Mouse (Mus musculus): ENCODE measurements around the gene Naxd. TPM values are rescaled to one million over a fixed set of nuclear protein-coding genes. Genes with fewer than 3 reads are reported as not detected.

The Naxd gene
- total RNA-seq, 2 experiments from 2014 or later, result 28.1 to 31.2 TPM

DNA sequence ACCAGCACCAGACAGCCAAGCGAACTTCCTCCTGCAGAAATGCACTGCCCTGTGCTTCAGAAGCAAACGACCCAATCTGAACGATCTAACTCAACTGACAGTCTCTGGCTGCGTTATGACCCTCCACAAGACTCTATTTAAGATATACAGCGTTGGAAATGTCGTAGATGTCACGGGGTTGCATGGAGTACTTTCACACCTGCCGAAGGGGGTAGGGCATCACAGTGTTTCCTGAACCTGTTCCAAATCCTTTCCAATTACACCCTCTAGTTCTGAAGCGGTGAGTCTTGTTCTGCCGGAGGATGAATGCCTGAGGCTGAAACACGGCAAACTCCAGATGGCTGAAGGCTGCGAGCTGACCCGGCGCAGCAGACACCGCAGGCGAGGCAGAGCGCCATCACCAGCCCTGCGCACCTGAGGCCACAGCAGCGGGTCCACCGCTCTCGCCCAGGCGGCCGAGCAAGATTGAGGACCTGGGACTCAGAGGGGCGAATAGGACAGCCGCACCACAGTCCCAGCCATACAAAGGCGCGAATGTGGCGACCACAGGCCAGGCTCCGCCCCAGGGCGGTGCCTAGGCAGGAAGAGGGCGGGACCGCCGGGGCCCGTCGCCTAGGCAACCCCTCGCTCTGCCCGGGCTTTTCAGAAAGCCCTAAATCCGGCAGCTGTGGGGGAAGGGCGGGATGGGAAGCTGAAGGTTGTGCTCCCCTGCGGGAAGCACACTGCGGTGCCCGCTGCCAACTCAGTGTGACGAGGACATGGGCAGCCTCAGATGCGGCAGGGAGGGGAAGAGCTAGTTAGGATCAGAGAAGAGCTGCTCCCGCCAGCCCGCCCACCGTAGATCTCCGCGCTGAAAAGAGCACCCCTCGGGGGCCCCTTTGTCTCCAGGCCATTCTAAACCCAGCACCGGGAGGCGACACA, 57.8 kb downstream of the Naxd start, which contains the start of gene Ing1:
TSS of gene Ing1 (plus strand) at position 773 of the 921 bp plus-strand sequence.
- H3K4me3 ChIP-seq, result peak within 1 kb of the TSS; percentile 85
- intact Hi-C loops (cut with DNase I), result loop anchor here (5.0 kb wide), 3 partner anchors 47 to 147 kb away; partner anchors contain the start of genes 1700016D06Rik and Ankrd10
- H3K27ac ChIP-seq, result peak within 1 kb of the TSS; percentile 98
- DNase-seq, result peak; percentile 95
- no peak for TF ChIP-seq CTCF (IDR thresholded peaks at IDR 0.05)

DNA sequence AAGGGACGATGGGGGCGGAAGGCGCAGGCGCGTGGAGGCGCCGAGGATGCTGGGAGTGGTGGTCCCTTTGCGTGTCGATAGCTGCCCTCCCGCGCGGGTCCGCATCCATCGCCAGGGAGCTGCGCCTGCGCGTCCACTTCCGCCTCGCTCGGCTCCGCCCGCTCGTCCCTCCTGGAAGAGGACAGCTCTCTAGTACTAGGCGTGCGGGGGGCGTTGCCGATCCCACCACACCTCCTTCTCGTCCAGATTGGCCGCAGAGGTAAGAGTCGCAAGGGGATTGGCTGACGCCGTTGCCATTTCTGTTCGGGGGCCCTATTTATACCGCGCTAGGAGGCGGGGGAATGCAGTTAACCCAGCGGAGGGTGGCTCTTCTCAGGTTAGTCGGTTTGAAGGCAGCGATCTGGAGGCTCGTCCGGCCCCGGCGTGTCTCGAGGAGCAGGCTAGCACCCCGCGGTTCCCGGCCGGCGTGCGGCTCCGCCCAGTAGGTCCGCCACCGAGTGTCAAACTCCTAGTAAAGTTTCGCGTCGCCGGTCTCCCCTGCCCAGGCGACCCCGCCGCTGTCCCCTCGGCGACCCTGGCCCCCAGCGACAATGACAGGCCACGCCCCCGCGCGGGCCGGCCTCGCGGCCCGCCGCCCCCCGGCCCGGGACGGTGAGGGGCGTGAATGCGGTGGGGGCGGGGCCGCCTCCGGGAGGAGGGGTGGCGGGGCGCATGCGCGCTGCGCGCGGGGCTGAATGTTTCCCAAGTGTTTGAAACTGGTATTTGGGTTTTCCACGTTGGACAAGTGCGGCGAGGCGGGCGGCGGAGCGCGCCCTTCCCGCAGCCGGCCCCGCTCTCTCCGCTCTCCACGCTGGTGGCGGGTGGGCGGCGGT, 58.6 kb downstream of the Naxd start:
- peak; percentile 100 for DNase-seq
- peak overlapping the region; percentile 98 for H3K27ac ChIP-seq
- intact Hi-C loops (cut with DNase I), result loop anchor here (5.0 kb wide), 2 partner anchors 46 to 81 kb away; partner anchors contain the start of gene Ankrd10
- TF ChIP-seq CTCF (IDR thresholded peaks at IDR 0.05), result no peak
- peak overlapping the region; percentile 85 for H3K4me3 ChIP-seq

- intact Hi-C loops (cut with DNase I), result loop anchor here (5.0 kb wide), 2 partner anchors 45 to 80 kb away; partner anchors contain the start of gene Ankrd10
- H3K4me3 ChIP-seq, result peak overlapping the region; percentile 85
- H3K27ac ChIP-seq, result peak overlapping the region; percentile 98
- DNase-seq, result peak; percentile 54
- no peak for TF ChIP-seq CTCF (IDR thresholded peaks at IDR 0.05)
Measured at GRCm38 (mm10) chr8:11556691-11557423, 59.6 kb downstream of the Naxd start.

DNA sequence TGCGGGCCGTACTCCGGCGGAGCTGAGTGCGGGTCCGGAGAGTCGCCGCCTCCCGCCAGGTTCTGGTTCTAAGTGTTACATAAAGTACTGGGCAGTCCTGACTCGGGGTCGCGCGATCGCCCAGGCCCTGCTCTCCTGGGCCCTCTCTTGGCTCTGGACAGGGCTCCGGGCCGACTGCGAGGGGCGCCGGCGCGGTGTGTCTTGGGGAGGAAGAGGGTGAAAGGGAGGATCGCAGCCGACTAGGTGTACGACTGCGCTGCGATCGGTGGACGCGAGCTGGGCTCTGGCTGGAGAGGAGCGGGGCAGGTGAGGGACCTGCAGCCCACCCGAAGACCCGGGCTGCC, 60.1 kb downstream of the Naxd start:
- intact Hi-C loops (cut with DNase I), result loop anchor here (5.0 kb wide), 2 partner anchors 45 to 80 kb away; partner anchors contain the start of gene Ankrd10
- Histone ChIP-seq H3K27ac (peak overlapping the region; percentile 98), H3K4me3 (peak overlapping the region; percentile 85)
- peak; percentile 68 for DNase-seq
- no peak for TF ChIP-seq CTCF (IDR thresholded peaks at IDR 0.05)

DNA sequence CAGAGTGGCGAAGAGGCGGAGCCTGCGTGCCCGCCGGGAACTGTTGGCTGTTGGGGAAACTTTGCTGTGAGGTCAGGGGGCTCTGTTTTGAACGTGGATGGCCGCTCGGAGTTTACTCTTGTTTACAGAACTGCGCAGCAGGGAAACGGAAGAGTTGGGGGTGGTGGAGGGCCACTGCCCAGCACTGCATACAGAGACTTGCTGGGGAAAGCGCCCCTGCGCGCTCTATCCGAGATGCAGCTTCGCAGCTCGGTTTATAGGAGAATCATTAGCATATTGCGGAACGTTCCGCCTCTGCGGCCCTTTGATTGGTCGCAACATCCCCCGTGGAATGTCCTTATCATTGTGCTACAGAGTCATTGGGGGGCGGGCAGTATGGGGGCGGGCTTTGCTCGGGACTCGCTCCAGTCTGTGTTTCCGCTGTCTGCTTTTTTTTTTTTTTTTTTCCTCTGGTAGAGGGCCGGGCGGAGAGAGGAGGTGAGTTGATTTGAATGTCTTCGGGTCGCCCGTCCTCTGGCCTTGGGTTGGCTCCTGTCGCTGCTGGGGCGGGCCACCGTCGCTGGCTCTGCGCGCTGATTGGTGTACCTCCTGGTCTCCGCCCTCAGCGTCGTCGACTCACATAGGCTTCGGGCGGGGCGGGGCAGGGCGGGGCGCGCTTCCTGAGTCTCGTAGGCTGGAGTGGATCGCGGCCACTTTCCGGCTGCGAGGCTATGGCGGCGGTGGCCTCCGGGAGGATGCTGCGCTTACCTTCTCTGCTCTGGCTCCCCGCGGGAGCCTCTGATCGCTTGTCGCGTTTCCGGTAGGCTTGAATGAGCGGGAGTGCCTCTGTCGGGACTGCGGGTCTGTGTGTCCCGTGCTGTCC, 60.7 kb downstream of the Naxd start:
- intact Hi-C loops (cut with DNase I), result loop anchor here (5.0 kb wide), 2 partner anchors 44 to 79 kb away; partner anchors contain the start of gene Ankrd10
- Histone ChIP-seq H3K27ac (peak overlapping the region; percentile 98), H3K4me3 (peak overlapping the region; percentile 85)
- peak; percentile 98 for DNase-seq
- no peak for TF ChIP-seq CTCF (IDR thresholded peaks at IDR 0.05)

DNA sequence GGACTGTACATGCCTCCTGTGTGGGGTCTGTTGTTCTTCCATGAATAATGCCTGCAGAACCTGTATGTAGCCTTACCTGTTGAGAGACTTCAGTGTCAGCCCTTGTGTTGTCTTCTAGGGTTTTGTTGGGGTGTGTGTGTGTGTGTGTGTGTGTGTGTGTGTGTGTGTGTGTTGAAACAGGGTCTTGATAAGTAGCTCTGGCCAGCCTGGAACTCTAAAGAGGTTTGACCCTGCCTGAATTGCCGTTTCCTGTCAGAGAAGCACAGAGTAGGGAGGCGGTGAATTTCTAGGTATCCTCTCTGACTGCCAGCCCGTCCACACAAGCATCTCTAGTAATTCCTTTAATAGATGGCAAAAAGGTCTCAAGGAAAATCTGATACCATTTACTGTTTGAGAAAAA, 62.2 kb downstream of the Naxd start:
- Histone ChIP-seq H3K27ac (no peak overlapping the region), H3K4me3 (no peak overlapping the region)
- TF ChIP-seq CTCF (IDR thresholded peaks at IDR 0.05), result no peak
- intact Hi-C loops (cut with DNase I), result loop anchor here (5.0 kb wide), 2 partner anchors 43 to 78 kb away; partner anchors contain the start of gene Ankrd10
- DNase-seq, result no peak

DNA sequence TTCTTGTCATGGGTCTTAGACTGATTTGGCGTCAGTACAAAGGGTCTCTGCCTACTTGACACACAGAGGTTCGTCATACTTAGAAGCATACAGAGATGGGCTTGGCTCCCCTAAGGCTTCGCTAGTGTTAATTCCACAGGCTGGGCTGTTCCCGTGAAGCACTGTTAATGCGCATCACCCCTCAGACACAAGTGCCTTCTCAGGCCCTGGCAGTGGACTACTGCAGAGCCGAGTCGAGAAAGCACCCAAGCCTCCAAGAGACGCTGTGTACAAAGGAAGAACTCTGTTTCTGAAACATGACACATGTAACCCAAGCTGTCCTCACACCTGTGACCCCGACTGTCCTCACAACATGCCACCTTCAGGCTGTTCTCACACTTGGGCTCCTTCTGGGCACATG, 62.9 kb downstream of the Naxd start:
- no peak for DNase-seq
- no peak for TF ChIP-seq CTCF (IDR thresholded peaks at IDR 0.05)
- Histone ChIP-seq H3K4me3 (no peak overlapping the region), H3K27ac (peak overlapping the region; percentile 28; the same call in 1 of the 2 replicates)
- intact Hi-C loops (cut with DNase I), result no loop called here

DNA sequence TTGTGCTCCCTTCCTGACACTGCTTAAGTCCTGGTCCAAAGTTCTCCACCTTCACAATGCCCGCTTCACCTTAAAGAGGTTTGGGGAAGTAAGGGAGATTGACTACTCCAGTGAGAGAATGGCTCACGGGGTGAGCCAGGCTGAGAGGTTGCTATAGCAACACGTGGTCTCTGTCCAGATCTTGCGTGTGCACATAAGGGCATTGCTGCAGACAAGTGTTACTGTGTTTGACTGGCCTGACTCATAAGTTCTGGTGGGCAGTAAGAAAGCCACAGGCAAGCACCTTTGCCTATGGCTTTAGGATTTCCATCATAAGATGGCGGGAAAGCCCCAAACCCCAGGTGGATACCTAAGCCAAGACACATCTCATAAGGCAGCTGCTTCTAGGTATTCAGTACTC, 66.9 kb downstream of the Naxd start:
- no peak for DNase-seq
- Histone ChIP-seq H3K4me3 (no peak overlapping the region), H3K27ac (no peak overlapping the region)
- intact Hi-C loops (cut with DNase I), result no loop called here
- TF ChIP-seq CTCF (IDR thresholded peaks at IDR 0.05), result no peak

Other genes starting within 250 kb of the Naxd start
- gene Col4a2, start 184.7 kb upstream of the Naxd start, total RNA-seq (2021), result 10 to 100 TPM; 51.3 to 69.5 TPM
- gene Col4a1, start 184.7 kb upstream of the Naxd start, total RNA-seq (2021), result 100 to 1,000 TPM in 1 of 2 experiments, 10 to 100 TPM in 1; 73.3 to 117 TPM
- 1 to 10 TPM; 1.3 to 2.5 TPM for gene Rab20, start 18.8 kb upstream of the Naxd start, total RNA-seq (2021)
- gene Cars2, start 53.3 kb downstream of the Naxd start, total RNA-seq (2021), result 10 to 100 TPM; 13.8 to 19.4 TPM
- 10 to 100 TPM; 15.5 to 19.9 TPM for gene Ing1, start 58.1 kb downstream of the Naxd start, total RNA-seq (2021)
- 10 to 100 TPM; 15.3 to 16.0 TPM for gene Ankrd10, start 138.3 kb downstream of the Naxd start, total RNA-seq (2021)
- gene 1700016D06Rik, start 203.6 kb downstream of the Naxd start, total RNA-seq (2021), result not detected
- gene Arhgef7, start 230.2 kb downstream of the Naxd start, total RNA-seq (2021), result 10 to 100 TPM; 30.3 to 50.9 TPM

All from gastrocnemius, adult 2 months (tissue).